Mouse (Mus musculus) stomach, postnatal 0 days (tissue): ENCODE measurements around the gene Arhgef28.

Experiments
- CTCF ChIP-seq: IDR thresholded peaks from 2 replicates; pipeline ENCODE4 v1.5.1; 2016; ENCODE audit warnings: antibody characterized with exemption, low read depth, mild to moderate bottlenecking, moderate library complexity
- EP300 ChIP-seq: optimal IDR thresholded peaks from 2 replicates; pipeline ENCODE3; 2016; ENCODE audit warnings: antibody characterized with exemption

DNA sequence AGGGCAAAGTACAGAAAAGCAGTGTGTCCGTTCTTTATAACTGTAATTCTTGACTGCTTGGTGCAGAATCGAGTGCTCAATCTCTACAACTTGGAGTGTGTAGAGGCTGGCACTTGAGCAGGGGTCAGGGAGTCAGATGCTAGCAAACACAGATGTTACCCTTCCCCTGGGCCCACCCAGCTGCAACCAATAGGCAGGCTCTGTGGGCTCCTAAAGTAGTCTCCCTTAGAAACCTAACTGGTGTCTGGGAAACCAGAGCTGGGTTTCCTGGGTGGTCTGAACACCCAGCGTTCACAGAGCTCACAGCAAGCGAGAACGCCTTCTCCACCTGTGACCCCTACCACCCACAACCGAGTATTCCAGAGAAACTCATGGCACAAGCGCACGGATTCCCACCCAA, 1.1 kb downstream of the Arhgef28 start:
- TF ChIP-seq CTCF (no peak), EP300 (no peak)
